Mouse (Mus musculus): ENCODE measurements around the gene Pdgfd. TPM values are rescaled to one million over a fixed set of nuclear protein-coding genes. Genes with fewer than 3 reads are reported as not detected.

Gene Pdgfd
- total RNA-seq, 2 experiments from 2014 or later, result 27.8 to 30.7 TPM

GRCm38 (mm10) chr9:6304590-6304989 is 136.2 kb downstream of the Pdgfd start:
- DNase-seq (ENCODE audit: low spot score in 2 of 2), result no peak

DNA sequence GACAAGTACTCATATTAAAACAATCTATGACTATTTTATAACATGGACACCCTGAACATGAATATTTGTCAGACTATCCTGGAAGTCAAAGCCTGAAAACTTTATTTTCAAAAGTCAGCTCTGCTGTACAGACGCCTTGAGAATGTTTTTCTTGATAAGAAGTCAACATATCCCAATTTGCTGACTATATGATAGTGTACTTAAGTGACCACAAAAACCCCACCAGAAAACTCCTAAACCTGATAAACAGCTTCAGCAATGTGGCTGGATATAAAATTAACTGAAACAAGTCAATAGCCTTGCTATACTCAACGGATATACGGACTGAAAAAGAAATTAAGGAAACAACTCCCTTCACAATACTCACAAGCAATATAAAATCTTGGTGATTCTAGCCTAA is 137.5 kb downstream of the Pdgfd start:
- no peak for DNase-seq (ENCODE audit: low spot score in 2 of 2)

DNA sequence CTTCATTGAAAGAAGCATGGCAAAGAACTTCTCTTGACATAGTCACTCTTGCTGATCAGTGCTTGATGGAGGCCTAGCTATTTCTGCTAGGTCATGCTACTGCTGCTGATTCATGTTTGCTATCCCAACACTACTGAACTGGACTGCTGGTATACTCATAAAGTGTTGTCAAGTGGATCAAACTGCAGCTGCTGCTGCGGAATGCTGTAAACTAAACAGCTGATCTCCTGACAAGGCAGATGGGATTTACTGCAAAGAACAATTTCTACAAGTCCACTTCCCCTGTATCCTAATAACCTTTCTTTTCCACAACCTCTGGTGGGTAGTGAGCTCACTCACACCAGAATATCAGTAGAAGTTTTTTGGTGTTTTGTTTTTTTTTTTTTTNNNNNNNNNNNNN is 148.7 kb downstream of the Pdgfd start:
- DNase-seq (ENCODE audit: low spot score in 2 of 2), result no peak

DNA sequence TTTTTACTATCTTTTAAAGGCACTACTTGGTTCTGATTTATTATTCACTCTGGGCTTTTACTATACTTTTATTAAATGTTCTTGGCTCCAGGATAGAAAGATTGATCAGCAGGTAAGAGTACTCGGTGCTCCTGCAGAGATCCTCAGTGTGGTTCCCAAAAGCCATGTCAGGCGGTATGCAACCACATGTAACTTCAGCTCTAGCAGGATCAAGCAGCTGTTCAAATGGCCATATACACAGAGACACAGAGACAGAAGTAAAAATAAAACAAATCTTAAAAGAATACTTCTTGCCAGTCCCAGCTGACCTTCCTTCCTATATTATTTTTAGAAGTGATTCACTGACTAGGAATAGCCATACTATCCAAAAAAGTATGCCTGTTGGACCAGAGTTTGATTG is 157.0 kb downstream of the Pdgfd start:
- DNase-seq (ENCODE audit: low spot score in 2 of 2), result no peak

- DNase-seq (ENCODE audit: low spot score in 2 of 2), result no peak
Observed at GRCm38 (mm10) chr9:6333499-6333898, 165.1 kb downstream of the Pdgfd start.

DNA sequence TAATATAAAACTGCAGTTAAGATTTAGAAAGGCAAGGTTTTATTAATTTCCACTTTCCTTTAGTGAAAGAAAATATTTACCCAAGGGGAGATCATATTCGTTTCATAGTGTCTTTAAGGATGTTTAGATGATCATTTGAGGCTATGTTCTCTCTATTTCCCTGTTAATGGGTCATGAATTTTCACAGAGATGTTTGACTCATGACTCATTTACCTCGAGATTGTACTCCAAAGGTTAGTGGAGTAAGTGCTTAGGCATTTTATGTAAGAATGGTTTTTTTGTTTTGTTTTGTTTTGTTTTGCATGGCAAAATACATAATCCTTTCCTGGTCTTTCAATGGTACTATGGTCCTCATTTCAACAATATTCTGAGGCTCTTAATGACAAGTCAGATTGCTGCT is 167.9 kb downstream of the Pdgfd start:
- DNase-seq (ENCODE audit: low spot score in 2 of 2), result no peak

- no peak for DNase-seq (ENCODE audit: low spot score in 2 of 2)
Observed at GRCm38 (mm10) chr9:6337891-6338290, 169.5 kb downstream of the Pdgfd start.

DNA sequence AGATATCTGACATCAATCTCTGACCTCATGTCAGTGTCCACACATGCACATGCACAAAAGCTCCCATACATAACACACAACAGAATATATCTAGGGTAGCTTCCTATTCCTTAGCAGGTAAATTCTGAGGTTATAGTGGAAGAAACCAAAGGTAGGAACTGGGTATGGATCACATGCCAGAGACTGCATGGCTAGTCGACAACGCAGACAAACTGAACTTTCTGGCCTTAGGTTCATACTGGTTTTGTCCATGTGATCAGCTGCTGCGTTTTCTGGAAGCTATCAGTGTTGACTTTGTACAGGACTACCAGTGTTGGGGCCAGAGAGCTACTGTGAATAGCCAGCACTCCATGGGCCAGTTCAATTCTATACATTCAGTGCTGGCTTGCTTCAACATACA is 170.0 kb downstream of the Pdgfd start:
- no peak for DNase-seq (ENCODE audit: low spot score in 2 of 2)

GRCm38 (mm10) chr9:6339394-6339793 is 171.0 kb downstream of the Pdgfd start:
- DNase-seq (ENCODE audit: low spot score in 2 of 2), result no peak

DNA sequence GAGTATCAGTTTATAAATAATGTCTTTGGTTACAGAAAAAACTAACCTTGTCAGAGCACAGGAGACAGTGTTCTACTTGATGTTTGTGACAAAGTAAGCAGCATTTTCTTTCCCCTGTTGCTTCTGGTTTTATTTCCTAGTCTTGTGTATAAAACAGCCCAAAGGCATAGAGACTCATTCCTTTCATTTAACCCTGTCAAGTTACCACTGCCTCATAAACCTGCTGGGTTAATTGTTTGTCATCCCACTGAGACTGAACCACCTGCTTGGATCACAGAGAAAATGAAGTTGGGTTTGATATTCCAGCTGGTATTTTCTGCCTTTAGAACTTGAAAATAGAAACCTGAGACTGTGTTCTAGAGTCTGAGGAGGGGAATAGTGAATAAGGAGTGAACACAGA is 172.4 kb downstream of the Pdgfd start:
- no peak for DNase-seq (ENCODE audit: low spot score in 2 of 2)

DNA sequence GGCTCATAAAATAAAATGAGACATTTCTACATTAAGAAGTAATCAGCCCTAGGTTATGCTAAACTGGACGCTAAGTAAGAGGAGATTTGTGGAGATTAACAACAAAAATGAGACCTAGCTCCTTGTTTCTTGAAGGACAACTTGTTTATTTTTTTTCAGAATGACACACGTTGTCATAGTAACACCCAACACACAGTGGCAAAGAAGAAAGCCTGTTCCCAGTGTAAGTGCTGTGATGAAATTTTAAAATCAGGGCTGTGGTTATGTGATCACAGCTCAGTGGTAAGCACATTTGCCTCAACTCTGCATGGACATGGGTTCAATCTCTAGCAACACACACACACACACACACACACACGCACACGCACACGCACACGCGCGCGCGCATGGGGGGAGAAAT is 174.5 kb downstream of the Pdgfd start:
- DNase-seq (ENCODE audit: low spot score in 2 of 2), result no peak

DNA sequence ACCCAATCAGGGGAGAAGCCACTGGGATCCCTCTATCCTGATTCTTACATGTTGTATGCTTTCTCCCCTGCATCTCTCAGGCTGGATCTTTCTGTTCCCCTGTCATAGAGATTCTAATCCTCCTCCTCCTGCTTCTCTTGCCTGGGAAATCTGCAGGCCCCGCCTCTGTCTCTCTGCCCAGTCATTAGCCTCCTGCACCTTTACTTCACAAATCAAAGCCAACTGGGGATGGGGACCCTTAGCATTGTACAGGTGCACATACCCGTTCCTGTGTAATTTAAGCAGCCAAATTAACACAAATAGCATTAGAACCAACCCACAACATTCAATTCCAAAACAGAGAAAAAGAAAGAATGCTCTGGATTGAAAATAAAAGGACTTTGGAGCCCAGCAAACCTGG is 176.1 kb downstream of the Pdgfd start:
- no peak for DNase-seq (ENCODE audit: low spot score in 2 of 2)

- no peak for DNase-seq (ENCODE audit: low spot score in 2 of 2)
Observed at GRCm38 (mm10) chr9:6344924-6345323, 176.5 kb downstream of the Pdgfd start.

DNA sequence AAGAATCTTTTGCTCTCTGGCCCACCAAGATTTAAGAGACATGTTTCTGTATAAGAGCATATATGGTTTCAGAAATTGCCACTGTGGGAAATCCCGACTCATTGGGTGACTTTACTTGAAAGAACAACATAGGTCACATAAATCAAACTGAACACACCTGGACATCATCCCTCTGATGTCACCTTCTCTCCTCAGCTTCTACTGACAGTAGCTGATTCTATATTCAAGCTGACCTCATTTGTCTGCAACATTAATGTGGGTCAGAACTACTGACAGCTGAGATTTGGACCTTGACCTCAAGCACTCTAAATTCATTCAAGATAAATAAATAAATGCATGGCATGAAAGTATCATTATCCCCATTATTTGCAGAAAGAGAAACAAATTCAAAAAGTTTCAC is 177.0 kb downstream of the Pdgfd start:
- DNase-seq (ENCODE audit: low spot score in 2 of 2), result no peak

DNA sequence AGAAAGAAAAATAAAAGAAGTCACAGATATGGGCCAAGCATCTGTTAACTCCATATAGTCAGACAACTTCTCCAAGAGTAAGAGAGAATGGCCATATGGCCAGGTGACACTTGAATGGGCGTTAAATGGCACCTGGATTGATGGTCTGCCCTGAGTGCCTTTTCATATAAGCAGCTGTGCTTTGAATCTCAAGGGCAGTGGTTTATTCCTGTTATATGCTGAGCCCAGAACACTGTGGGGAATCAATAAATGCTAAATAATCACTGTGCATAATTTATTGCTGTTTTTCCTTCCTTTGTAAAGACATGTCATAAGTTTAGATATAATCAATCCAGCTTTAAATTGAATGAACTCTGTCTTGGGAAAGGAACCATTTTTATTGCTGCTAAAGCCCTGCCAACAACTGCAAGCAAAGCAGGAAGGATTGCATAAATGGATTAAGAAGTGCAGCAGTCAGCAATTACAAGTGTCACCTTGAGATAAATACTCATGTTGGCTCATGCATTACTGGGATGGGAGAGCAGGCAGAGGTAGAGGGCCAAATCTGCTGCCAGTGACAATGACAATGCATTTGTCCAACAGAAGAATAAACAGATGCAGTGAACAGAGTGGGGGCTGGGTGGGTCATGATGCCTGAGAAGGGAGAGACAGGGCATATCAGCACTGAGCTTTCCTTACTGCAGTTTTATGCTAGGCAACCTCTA is 185.0 kb downstream of the Pdgfd start:
- DNase-seq (ENCODE audit: low spot score in 2 of 2), result no peak

GRCm38 (mm10) chr9:6360795-6361194 is 192.4 kb downstream of the Pdgfd start:
- no peak for DNase-seq (ENCODE audit: low spot score in 2 of 2)

DNA sequence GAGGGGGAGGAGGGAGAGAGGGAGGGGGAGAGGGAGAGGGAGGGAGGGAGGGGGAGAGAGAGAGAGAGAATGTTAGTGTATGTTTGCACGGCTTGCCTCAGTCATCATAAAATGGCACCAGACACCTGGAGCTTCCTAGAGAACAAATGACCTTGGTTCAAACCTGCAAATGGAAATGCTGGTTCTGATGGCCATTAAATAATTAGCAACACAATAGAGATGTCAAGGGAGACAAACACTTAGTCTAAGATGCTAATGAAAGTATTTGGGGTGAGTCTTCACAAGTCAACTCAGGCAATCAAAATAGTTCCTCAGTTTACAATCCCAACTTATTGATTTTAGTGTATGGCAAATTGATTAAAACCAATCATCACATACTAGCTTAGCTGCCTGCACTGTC is 198.2 kb downstream of the Pdgfd start:
- DNase-seq (ENCODE audit: low spot score in 2 of 2), result no peak

DNA sequence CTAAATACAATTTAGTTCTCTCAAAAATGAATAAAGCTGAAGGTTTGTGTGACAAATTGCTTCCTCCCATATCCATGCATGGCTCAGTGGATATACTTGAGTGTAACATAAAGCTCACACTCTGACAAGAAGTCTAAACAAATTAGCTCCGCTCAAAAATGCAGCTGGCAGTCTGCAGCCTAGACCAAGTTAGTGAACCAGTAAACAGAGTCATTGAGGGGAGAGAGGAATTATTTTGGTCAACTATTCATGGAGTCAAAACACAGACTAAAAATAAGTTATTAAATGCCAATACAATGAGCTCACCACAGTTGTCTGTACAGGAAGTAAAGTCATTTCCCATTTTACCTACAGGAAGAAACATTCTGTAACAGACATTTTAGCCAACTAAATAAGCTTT is 233.4 kb downstream of the Pdgfd start:
- no peak for DNase-seq (ENCODE audit: low spot score in 2 of 2)

- no peak for DNase-seq (ENCODE audit: low spot score in 2 of 2)
Observed at GRCm38 (mm10) chr9:6406535-6406934, 238.2 kb downstream of the Pdgfd start.

GRCm38 (mm10) chr9:6407972-6408371 is 239.6 kb downstream of the Pdgfd start:
- no peak for DNase-seq (ENCODE audit: low spot score in 2 of 2)

DNA sequence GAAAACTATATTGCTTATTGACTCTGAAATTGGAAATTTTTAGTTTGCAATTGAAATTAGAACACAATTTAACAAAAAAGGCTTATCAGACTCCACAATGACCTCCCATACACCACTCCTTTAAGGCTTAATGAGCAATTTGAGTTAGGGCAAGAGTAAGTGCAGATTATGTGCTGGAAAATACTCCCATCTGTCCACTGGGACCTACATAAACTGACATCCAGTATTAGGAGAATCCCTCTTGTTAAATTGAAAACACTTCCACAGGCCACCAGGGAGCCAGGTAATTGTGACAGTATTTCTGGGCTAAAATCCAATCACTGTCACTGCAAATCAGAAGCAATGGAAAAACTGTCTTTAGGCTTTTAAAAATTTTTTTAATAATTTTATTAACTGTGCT is 256.2 kb downstream of the Pdgfd start:
- DNase-seq (ENCODE audit: low spot score in 2 of 2), result no peak

All from adrenal gland, postnatal 4 days (tissue).